Mouse (Mus musculus) CH12.LX (cell line): Measurements from ENCODE around the gene Btbd9. TPM values are rescaled to one million over a fixed set of nuclear protein-coding genes. Genes with fewer than 3 reads are reported as not detected.

Source experiments
- DNase-seq: peaks from one replicate; pipeline ENCODE4 v3.0.0-alpha.2; 2013; ENCODE audit errors: extremely low read depth
- H3K27ac ChIP-seq: 2 replicates; pipeline ENCODE4 v1.5.1; 2012; ENCODE audit warnings: low read depth, mild to moderate bottlenecking, control low read depth, moderate library complexity; ENCODE audit not compliant: insufficient read depth
- H3K27me3 ChIP-seq: replicated peaks from 2 replicates; pipeline ENCODE3; 2012; ENCODE audit warnings: inconsistent platforms
- H3K36me3 ChIP-seq, 2 experiments: replicated peaks in 1 of 2; 2 replicates each; pipeline versions ENCODE3 to v1.6.1; 2012; ENCODE audit warnings: inconsistent platforms in 1 of 2, low read length in 1 of 2, mild to moderate bottlenecking in 1 of 2, mixed read lengths in 1 of 2, moderate library complexity in 1 of 2; ENCODE audit not compliant: control insufficient read depth in 1 of 2, insufficient read depth in 1 of 2
- H3K4me1 ChIP-seq, 2 experiments: 2 replicates each; pipeline ENCODE4 v1.6.1; 2012; ENCODE audit warnings: inconsistent platforms in 1 of 2, moderate library complexity in 1 of 2; ENCODE audit not compliant: insufficient read depth in 2 of 2, control insufficient read depth in 1 of 2
- H3K4me2 ChIP-seq: 2 replicates; pipeline ENCODE4 v1.6.1; 2012; ENCODE audit warnings: low read depth, mild to moderate bottlenecking, control low read depth; ENCODE audit not compliant: poor library complexity, insufficient read depth, severe bottlenecking
- H3K4me3 ChIP-seq, 3 experiments: fragments of 150-350 bp in 1 of 3; sonication (generic) in 1 of 3; replicated peaks in 1 of 3; 2 replicates each; pipeline versions ENCODE3 to v1.5.1; 2011 to 2012; ENCODE audit warnings: low read depth in 2 of 3, low read length in 2 of 3, mild to moderate bottlenecking in 2 of 3, moderate library complexity in 2 of 3, control low read depth in 1 of 3, improper control_type of control experiment in 1 of 3, inconsistent platforms in 1 of 3, mixed read lengths in 1 of 3; ENCODE audit not compliant: poor library complexity in 1 of 3
- H3K79me2 ChIP-seq: replicated peaks from 2 replicates; pipeline ENCODE4 v1.6.1; 2012; ENCODE audit warnings: mild to moderate bottlenecking, moderate library complexity; ENCODE audit not compliant: control insufficient read depth, poor library complexity, insufficient read depth, severe bottlenecking; ENCODE audit errors: extremely low read depth
- H3K9ac ChIP-seq: 2 replicates; pipeline ENCODE4 v1.6.1; 2012; ENCODE audit warnings: low read depth, mild to moderate bottlenecking, control low read depth, moderate library complexity; ENCODE audit not compliant: insufficient read depth
- H3K9me3 ChIP-seq: replicated peaks from 2 replicates; pipeline ENCODE3; 2012; ENCODE audit warnings: low read length, inconsistent platforms, mixed read lengths
- BHLHE40 ChIP-seq: IDR thresholded peaks from 2 replicates; pipeline ENCODE4 v1.6.1; 2011; ENCODE audit warnings: mild to moderate bottlenecking, low read depth, low read length, improper control_type of control experiment
- CHD2 ChIP-seq: IDR thresholded peaks from 2 replicates; pipeline ENCODE4 v1.6.1; 2011; ENCODE audit warnings: low read length, improper control_type of control experiment
- CTCF ChIP-seq, 2 experiments: IDR thresholded peaks in 1 of 2; conservative IDR thresholded peaks in 1 of 2; 2 replicates each; pipeline ENCODE4 v1.5.1; 2011 to 2012; ENCODE audit warnings: low read depth in 2 of 2, low read length in 2 of 2, improper control_type of control experiment in 1 of 2, inconsistent platforms in 1 of 2, mild to moderate bottlenecking in 1 of 2, moderate library complexity in 1 of 2
- ELF1 ChIP-seq: IDR thresholded peaks from 2 replicates; pipeline ENCODE4 v1.6.1; 2014; ENCODE audit warnings: low read depth, mild to moderate bottlenecking, inconsistent platforms, low read length, improper control_type of control experiment
- ETS1 ChIP-seq: conservative IDR thresholded peaks from 2 replicates; pipeline ENCODE4 v1.6.1; 2012; ENCODE audit warnings: low read depth, mild to moderate bottlenecking, inconsistent platforms, low read length, improper control_type of control experiment, moderate library complexity
- GABPA ChIP-seq: IDR thresholded peaks from 2 replicates; pipeline ENCODE4 v1.6.1; 2012; ENCODE audit warnings: low read depth, low read length, improper control_type of control experiment, inconsistent platforms; ENCODE audit not compliant: insufficient replicate concordance
- JUN ChIP-seq: IDR thresholded peaks from 2 replicates; pipeline ENCODE4 v1.6.1; 2011; ENCODE audit warnings: low read depth, mild to moderate bottlenecking, low read length, improper control_type of control experiment, moderate library complexity; ENCODE audit not compliant: insufficient read depth
- JUND ChIP-seq: conservative IDR thresholded peaks from 2 replicates; pipeline ENCODE4 v1.6.1; 2011; ENCODE audit warnings: low read depth, low read length, improper control_type of control experiment
- MAX ChIP-seq: IDR thresholded peaks from 2 replicates; pipeline ENCODE4 v1.6.1; 2011; ENCODE audit warnings: low read length, improper control_type of control experiment
- MYC ChIP-seq: IDR thresholded peaks from 2 replicates; pipeline ENCODE4 v1.6.1; 2011; ENCODE audit warnings: low read depth, mild to moderate bottlenecking, improper control_type of control experiment, low read length
- NELFE ChIP-seq: IDR thresholded peaks from 2 replicates; pipeline ENCODE4 v1.6.1; 2011; ENCODE audit warnings: low read depth, low read length, improper control_type of control experiment
- NRF1 ChIP-seq: IDR thresholded peaks from 2 replicates; pipeline ENCODE4 v1.6.1; 2014; ENCODE audit warnings: low read depth, mild to moderate bottlenecking, inconsistent platforms, low read length, improper control_type of control experiment, moderate library complexity
- PAX5 ChIP-seq: IDR thresholded peaks from 2 replicates; pipeline ENCODE4 v1.6.1; 2012; ENCODE audit warnings: low read length, inconsistent platforms, mixed read lengths
- POLR2A ChIP-seq: IDR thresholded peaks from 2 replicates; pipeline ENCODE4 v1.6.1; 2011; ENCODE audit warnings: low read depth, mild to moderate bottlenecking, improper control_type of control experiment, low read length
- RAD21 ChIP-seq: IDR thresholded peaks from 2 replicates; pipeline ENCODE4 v1.6.1; 2011; ENCODE audit warnings: low read depth, mild to moderate bottlenecking, low read length, improper control_type of control experiment, moderate library complexity
- SMC3 ChIP-seq: IDR thresholded peaks from 2 replicates; pipeline ENCODE4 v1.6.1; 2011; ENCODE audit warnings: low read depth, low read length, improper control_type of control experiment
- TCF12 ChIP-seq: IDR thresholded peaks from 2 replicates; pipeline ENCODE4 v1.6.1; 2014; ENCODE audit warnings: low read depth, mild to moderate bottlenecking, inconsistent platforms, low read length, improper control_type of control experiment
- UBTF ChIP-seq: IDR thresholded peaks from 2 replicates; pipeline ENCODE4 v1.6.1; 2012; ENCODE audit warnings: low read depth, mild to moderate bottlenecking, inconsistent platforms, low read length, improper control_type of control experiment, moderate library complexity
- USF1 ChIP-seq: IDR thresholded peaks from 2 replicates; pipeline ENCODE4 v1.6.1; 2014; ENCODE audit warnings: low read depth, mild to moderate bottlenecking, inconsistent platforms, low read length, improper control_type of control experiment
- USF2 ChIP-seq: conservative IDR thresholded peaks from 2 replicates; pipeline ENCODE4 v1.6.1; 2011; ENCODE audit warnings: low read depth, low read length, improper control_type of control experiment
- ZC3H11A ChIP-seq: IDR thresholded peaks from 2 replicates; pipeline ENCODE4 v1.6.1; 2012; ENCODE audit warnings: low read depth, mild to moderate bottlenecking, inconsistent platforms, low read length, improper control_type of control experiment
- ZMIZ1 ChIP-seq: IDR thresholded peaks from 2 replicates; pipeline ENCODE4 v1.6.1; 2012; ENCODE audit warnings: low read depth, mild to moderate bottlenecking, inconsistent platforms, low read length, improper control_type of control experiment
- dilution Hi-C: fragments of 300-500 bp; cut with MboI; formaldehyde crosslinking; loops from 2 replicates; pipeline ENCODE4 v1.14.3; 2020; ENCODE audit warnings: low sequenced_read_pairs; ENCODE audit not compliant: extremely low pct_unique_long_range_greater_than_20kb, extremely low pct_ligation_motif_present
- in situ Hi-C: fragments of 300-500 bp; cut with MboI; formaldehyde crosslinking; loops from 3 replicates; pipeline ENCODE4 v1.14.3; 2019; ENCODE audit warnings: low sequenced_read_pairs, low pct_ligation_motif_present, low pct_unique_long_range_greater_than_20kb, mixed read lengths
- polyA plus RNA-seq: library from polyadenylated mRNA; unstranded; fragments of >175 nt; gene quantifications from 2 replicates; pipeline ENCODE4 v1.2.1, GENCODE M21; 2012; ENCODE audit warnings: low read depth; ENCODE audit not compliant: insufficient read length
- total RNA-seq, 2 experiments: library from RNA; depleted of rRNA; stranded (reverse); fragments of 300-350 nt in 1 of 2; fragments of >200 nt in 1 of 2; gene quantifications; 2 replicates each; pipeline ENCODE4 v1.2.3; 2012 to 2014

Gene Btbd9
- total and polyA plus RNA-seq, 3 experiments: 19.3 to 25.4 (median 20.0) TPM

DNA sequence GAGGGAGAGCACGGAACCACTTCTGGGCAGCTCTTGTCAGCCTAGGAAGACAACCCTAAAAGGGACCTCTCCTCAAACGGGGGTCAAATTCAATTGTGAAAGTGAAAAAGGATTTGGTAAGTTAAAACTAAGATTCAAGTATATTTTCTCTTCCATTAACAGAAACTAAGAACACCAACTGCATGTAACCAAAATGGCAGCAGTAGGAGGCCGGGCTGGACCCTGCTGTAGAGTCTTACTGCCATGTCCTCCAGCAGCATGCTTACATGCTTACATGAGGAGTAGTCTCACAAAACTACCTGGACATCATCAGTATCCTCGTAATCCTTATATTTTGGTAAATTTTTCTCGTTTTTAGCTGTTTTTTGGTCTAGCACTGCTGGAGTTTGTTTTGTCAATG, 86.2 kb downstream of the Btbd9 start:
- Histone ChIP-seq H3K27ac (no peak overlapping the region), H3K9me3 (no peaks in the 10 kb centered on the region), H3K27me3 (no peaks in the 10 kb centered on the region), H3K36me3 (peaks cover 0 to 30% of the 10 kb centered on the region in 2 experiments), H3K79me2 (no peaks in the 10 kb centered on the region), H3K4me1 (peaks cover 0 to 11% of the 10 kb centered on the region in 2 experiments; a peak in 2 of 4 replicates), H3K4me2 (no peak overlapping the region), H3K4me3 (no peak overlapping the region), H3K9ac (no peak overlapping the region)
- TF ChIP-seq TCF12 (no peak), RAD21 (no peak), POLR2A (no peak), MYC (no peak), NRF1 (no peak), CTCF (conservative IDR thresholded peaks at IDR 0.05 in 1 of 2, IDR thresholded peaks at IDR 0.05 in 1 of 2; ENCODE audit: low read depth in 2 of 2, low read length in 2 of 2) (no peak), ETS1 (no peak)
- in situ Hi-C loops: no loop called here
- DNase-seq: no peak
- dilution Hi-C loops: no loop called here

DNA sequence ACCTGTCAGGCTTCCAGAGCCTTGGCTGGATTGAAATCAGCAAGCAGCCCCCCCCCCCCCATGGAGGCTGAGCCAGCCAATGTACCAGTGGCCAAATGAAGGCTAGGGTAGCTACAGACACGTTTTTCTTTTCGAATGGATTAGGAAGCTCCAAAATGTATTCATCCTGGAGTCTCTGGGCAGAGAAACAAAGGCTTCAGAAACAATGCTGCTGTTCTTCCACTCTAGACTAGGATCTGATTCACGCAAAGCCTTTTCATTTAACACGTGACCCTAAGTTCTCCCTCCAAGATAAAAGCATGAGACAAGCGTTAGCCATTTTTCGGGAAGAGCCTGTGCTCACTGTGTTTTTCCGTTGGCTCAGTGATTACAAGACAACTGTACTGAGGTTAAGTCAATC, 86.7 kb downstream of the Btbd9 start:
- Histone ChIP-seq H3K9me3 (no peaks in the 10 kb centered on the region), H3K4me1 (peaks cover 0 to 12% of the 10 kb centered on the region in 2 experiments; a peak in 2 of 4 replicates), H3K36me3 (peaks cover 0 to 30% of the 10 kb centered on the region in 2 experiments), H3K27ac (no peak overlapping the region), H3K79me2 (no peaks in the 10 kb centered on the region), H3K4me3 (no peak overlapping the region), H3K4me2 (no peak overlapping the region), H3K9ac (no peak overlapping the region), H3K27me3 (no peaks in the 10 kb centered on the region)
- dilution Hi-C loops: no loop called here
- in situ Hi-C loops: no loop called here
- TF ChIP-seq ZMIZ1 (no peak), JUND (no peak), ELF1 (no peak), NRF1 (no peak), ETS1 (no peak), MAX (no peak), USF1 (no peak), BHLHE40 (no peak), ZC3H11A (no peak), GABPA (no peak), NELFE (no peak), PAX5 (no peak), UBTF (no peak), SMC3 (no peak), RAD21 (no peak), JUN (no peak), USF2 (no peak), CHD2 (no peak)
- DNase-seq: no peak
